Mouse (Mus musculus) 416B (cell line): ENCODE measurements at regions not wholly inside any gene's neighbourhood (a gene's known extent, or its start where the extent isn't known, plus 50 kb on each side); places are given as distances from the start of the nearest gene placed in this dataset.
"Not testable (repeated sequence)": the region's sequence is repeated elsewhere in the genome, so short reads cannot be mapped to it uniquely, and the experiment has no call there.

Source experiments
- DNase-seq: peaks from one replicate; pipeline ENCODE4 v3.0.0; 2011; ENCODE audit warnings: low read depth

DNA sequence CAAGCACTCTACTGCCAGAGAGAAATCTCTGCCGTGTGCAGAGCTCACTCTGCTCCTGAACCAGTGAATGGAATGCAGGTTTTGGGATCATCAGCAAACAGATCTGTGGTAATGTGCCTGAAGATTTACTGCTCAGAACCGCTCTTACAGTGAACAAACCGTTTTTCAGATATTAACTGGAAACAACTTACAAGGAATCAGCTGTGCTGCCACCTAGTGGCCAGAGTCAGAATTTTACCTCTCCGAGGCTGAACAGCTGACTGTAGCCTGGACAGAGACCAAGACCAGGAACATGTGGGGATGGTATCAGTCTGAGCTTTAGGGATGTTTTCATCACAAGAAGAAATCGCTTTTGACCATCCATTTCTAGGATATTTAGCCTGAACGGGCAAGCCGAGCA, 65.3 kb downstream of the Gm15023 start:
- DNase-seq = not testable (repeated sequence)

- DNase-seq = peak; percentile 45
These were observed 66.6 kb downstream of the Gm15023 start for GRCm38 (mm10) chrX:135110866-135111265.

DNA sequence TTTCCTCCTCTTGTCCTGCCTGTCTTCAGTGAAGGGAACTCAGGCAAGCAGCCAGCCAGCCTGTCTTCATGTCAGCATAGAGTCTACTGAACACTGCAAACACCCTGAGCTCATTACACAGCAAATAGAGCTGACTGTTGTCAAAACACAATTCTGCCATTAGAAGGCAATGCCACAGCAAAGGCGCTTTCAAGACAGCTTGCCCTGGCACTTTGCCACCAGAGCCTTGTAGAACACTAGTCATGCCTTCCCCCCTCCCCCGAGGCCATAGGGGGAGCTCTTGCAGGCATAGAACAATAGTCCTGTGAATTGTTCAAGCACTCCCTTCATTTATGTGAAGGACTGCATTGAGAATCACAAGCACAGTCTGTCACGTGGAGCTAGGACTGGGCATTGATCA, 75.8 kb downstream of the Gm15023 start:
- peak; percentile 8 for DNase-seq

GRCm38 (mm10) chrX:135098101-135098500, 79.3 kb downstream of the Gm15023 start:
- no peak for DNase-seq

DNA sequence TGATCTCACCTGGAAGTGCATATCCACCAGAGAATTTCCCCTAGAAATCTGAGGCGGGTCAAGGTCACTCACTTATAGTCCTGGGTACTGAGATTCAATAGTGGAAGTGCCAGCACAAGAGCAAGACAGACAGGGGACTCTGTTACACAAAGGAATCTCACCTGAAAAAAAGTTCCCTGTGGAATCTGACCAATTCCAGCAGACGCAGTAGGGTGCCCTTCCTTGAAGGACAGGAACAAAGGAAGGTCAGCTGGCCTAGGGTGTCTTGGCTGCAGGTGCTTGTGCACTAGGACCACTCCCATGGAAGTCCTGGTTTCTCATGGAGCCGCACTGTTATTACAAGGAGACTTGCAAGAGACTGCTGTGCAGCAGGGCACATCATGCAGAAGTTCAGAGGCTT, 81.2 kb downstream of the Gm15023 start:
- no peak for DNase-seq

DNA sequence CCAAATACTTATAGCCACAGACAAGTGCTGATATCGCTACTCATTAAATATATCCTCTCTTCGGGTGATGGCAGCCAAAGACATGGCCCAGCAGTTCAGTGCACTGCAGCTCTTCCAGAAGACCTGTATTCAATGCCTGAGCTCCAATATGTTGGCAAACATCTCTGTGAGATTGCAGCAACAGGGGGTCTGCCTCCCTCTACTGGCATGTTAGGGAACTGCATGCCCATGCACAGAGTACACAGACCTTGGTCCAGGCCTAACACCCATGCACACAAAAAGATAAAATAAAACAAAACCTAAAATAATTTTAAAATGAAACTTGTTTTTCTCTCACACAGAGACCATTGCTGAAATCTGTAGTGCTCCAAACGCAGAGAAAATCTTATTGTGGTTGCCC, 82.1 kb upstream of the Zmat1 start:
- peak; percentile 29 for DNase-seq

- peak; percentile 80 for DNase-seq
These were observed 78.1 kb upstream of the Zmat1 start for GRCm38 (mm10) chrX:135087068-135087579.

GRCm38 (mm10) chrX:135086564-135086963, 77.6 kb upstream of the Zmat1 start:
- DNase-seq = peak; percentile 28

GRCm38 (mm10) chrX:135085770-135086553, 77.0 kb upstream of the Zmat1 start:
- not testable (repeated sequence) for DNase-seq

- no peak for DNase-seq
These were observed 71.6 kb upstream of the Zmat1 start for GRCm38 (mm10) chrX:135080380-135081158.

DNA sequence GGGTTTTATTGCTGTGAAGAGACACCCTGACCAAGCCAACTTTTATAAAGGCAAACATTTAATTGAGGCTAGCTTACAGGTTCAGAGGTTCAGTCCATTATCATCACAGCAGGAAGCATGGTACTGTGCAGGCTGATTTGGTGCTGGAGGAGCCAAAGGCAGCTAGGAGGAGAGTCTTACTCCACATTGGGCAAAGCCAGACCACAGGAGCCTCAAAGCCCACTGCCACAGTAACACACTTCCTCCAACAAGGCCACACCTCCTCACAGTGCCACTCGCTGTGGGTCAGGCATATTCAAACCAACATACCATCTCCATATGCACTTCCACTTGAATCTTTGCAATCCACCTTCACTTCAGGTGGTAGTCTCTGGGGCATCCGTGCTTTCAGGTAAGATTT, 70.4 kb upstream of the Zmat1 start:
- DNase-seq = peak; percentile 47

- no peak for DNase-seq
These were observed 66.9 kb upstream of the Zmat1 start for GRCm38 (mm10) chrX:135075903-135076302.

GRCm38 (mm10) chrX:135069448-135069847, 60.4 kb upstream of the Zmat1 start:
- no peak for DNase-seq

- DNase-seq = no peak
These were observed 51.2 kb upstream of the Zmat1 start for GRCm38 (mm10) chrX:135060184-135060583.

DNA sequence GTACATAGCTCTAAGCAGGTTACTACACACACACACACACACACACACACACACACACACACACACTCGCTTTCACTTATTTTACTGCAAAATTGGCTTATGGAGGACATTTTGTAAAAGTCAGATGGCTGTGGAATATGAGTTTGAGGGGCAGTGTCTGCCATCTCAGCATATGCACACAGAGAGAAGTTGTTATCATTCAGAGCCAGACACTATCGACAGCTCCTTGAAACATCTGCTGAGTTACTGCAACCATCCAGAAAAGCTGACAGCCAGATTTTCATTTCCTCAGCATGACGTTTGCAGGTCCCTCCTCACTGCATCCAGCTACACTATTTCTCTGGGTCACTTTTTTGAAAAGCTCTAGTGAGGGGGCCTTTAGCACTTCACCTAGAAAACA, 49.9 kb upstream of the Zmat1 start:
- no peak for DNase-seq
